Mouse (Mus musculus) cortical plate, adult 2 months (tissue): ENCODE measurements around the gene Tubb5.

Source experiments
- CTCF ChIP-seq: fragments of 200-500 bp; IDR thresholded peaks from 2 replicates; pipeline ENCODE4 v1.5.1; 2011; ENCODE audit warnings: mild to moderate bottlenecking, control low read depth, low read length; ENCODE audit not compliant: insufficient read depth; ENCODE audit errors: extremely low read depth
- POLR2A ChIP-seq: fragments of 200-500 bp; IDR thresholded peaks from 2 replicates; pipeline ENCODE4 v1.6.1; 2011; ENCODE audit warnings: mild to moderate bottlenecking, low read length, control low read depth; ENCODE audit not compliant: insufficient read depth; ENCODE audit errors: extremely low read depth

- TF ChIP-seq CTCF: no peak
- no peak for TF ChIP-seq POLR2A
Observed at GRCm38 (mm10) chr17:35833894-35834293, 4.2 kb downstream of the Tubb5 start.
